Mouse (Mus musculus) stomach, postnatal 0 days (tissue): ENCODE measurements at regions not wholly inside any gene's neighbourhood (a gene's known extent, or its start where the extent isn't known, plus 50 kb on each side); places are given as distances from the start of the nearest gene placed in this dataset.
A peak's percentile ranks its signal among the peaks of the same experiment; 100 is the strongest.

Experiments used
- ATAC-seq: fragments of 200-750 bp; cut with Nextera tagmentation; 2 replicates; pipeline ENCODE4 v1.8.0; 2017; ENCODE audit not compliant: low FRiP score, low TSS enrichment
- DNase-seq: peaks from one replicate; pipeline ENCODE4 v3.0.0-alpha.2; 2016; ENCODE audit warnings: low spot score
- H3K27ac ChIP-seq: fragments of 300-500 bp; sonication (generic); replicated peaks from 2 replicates; pipeline ENCODE4 v1.5.1; 2014; ENCODE audit warnings: mild to moderate bottlenecking, control low read depth
- H3K27me3 ChIP-seq: fragments of 300-500 bp; sonication (generic); 2 replicates; pipeline ENCODE4 v1.6.1; 2014; ENCODE audit warnings: low read length; ENCODE audit not compliant: control insufficient read depth, insufficient read depth
- H3K36me3 ChIP-seq: fragments of 300-500 bp; sonication (generic); 2 replicates; pipeline ENCODE4 v1.6.1; 2014; ENCODE audit warnings: low read length, mixed read lengths; ENCODE audit not compliant: control insufficient read depth, insufficient read depth
- H3K4me1 ChIP-seq: fragments of 300-500 bp; sonication (generic); replicated peaks from 2 replicates; pipeline ENCODE4 v1.6.1; 2014; ENCODE audit warnings: antibody characterized with exemption; ENCODE audit not compliant: control insufficient read depth, insufficient read depth
- H3K4me2 ChIP-seq: fragments of 300-500 bp; sonication (generic); replicated peaks from 2 replicates; pipeline ENCODE4 v1.6.1; 2014; ENCODE audit warnings: low read depth, mild to moderate bottlenecking, control low read depth, moderate library complexity
- H3K4me3 ChIP-seq: fragments of 300-500 bp; sonication (generic); 2 replicates; pipeline ENCODE4 v1.5.1; 2014; ENCODE audit warnings: low read depth, low read length, control low read depth
- H3K9ac ChIP-seq: fragments of 300-500 bp; sonication (generic); 2 replicates; pipeline ENCODE4 v1.6.1; 2014; ENCODE audit warnings: mild to moderate bottlenecking, low read length, control low read depth, mixed read lengths
- H3K9me3 ChIP-seq: fragments of 300-500 bp; sonication (generic); 2 replicates; pipeline ENCODE4 v1.6.1; 2016; ENCODE audit warnings: low read length; ENCODE audit not compliant: control insufficient read depth
- CTCF ChIP-seq: IDR thresholded peaks from 2 replicates; pipeline ENCODE4 v1.5.1; 2016; ENCODE audit warnings: antibody characterized with exemption, low read depth, mild to moderate bottlenecking, moderate library complexity
- EP300 ChIP-seq: optimal IDR thresholded peaks from 2 replicates; pipeline ENCODE3; 2016; ENCODE audit warnings: antibody characterized with exemption
- WGBS: fragments of 180-500 bp; shearing (Covaris S2); extraction: QIAGEN DNeasy Blood & Tissue Kit; methylation state at CpG from one replicate; pipeline ENCODE4 v1.1.7; 2014; 5-methylcytosine and 5-hydroxymethylcytosine counted together

DNA sequence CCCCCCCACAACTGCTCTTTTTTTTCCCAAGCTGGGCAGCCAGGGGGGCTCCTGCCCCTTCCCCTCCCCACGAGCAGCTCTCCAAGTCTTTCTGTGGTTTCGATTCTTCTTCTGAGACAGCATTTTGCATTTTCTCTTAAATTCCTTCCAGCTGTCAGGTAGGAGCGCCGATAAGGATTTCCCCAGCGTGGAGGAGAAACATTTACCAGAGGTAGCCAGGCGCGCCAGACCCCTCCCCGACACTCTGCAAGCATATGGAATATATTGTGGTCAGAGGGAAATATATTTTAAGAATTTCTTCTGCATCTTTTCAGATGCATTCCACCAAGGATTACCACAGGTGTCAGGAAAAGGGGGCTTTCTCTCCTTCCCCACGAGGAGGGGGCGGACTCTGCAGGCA is 111.9 kb downstream of the Tbx5 start:
- no peak overlapping the region for H3K4me2 ChIP-seq
- H3K36me3 ChIP-seq, result no peaks in the 10 kb centered on the region
- H3K27me3 ChIP-seq, result no peaks in the 10 kb centered on the region
- no peak overlapping the region for H3K4me3 ChIP-seq
- H3K9me3 ChIP-seq, result no peaks in the 10 kb centered on the region
- ATAC-seq (no peak), DNase-seq (no peak)
- no peaks in the 10 kb centered on the region for H3K4me1 ChIP-seq
- WGBS, result 56% methylated on average over 10 of the region's 10 CpGs
- H3K9ac ChIP-seq, result no peak overlapping the region
- TF ChIP-seq EP300, result no peak
- no peak for TF ChIP-seq CTCF
- H3K27ac ChIP-seq, result no peak overlapping the region

DNA sequence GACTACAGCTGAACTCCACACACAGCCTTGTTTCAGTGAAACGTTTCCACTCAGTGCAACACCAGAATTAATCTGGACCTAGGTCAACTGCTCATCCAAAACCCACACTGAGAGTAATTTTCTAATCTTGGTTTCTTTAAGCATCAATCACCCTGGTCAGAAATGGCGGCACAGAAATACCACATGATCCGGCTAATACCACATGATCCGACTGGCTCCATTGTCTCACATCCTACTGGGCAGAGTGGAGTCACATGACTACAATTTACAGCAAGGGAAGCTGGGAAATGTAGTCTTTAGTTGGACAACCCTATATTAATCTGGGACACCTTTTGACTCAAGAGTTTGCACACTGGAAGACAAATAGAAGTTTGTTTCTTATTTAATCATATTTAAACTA is 115.9 kb downstream of the Tbx5 start:
- no peaks in the 10 kb centered on the region for H3K27me3 ChIP-seq
- 72% methylated on average over 4 of the region's 4 CpGs for WGBS
- no peak overlapping the region for H3K9ac ChIP-seq
- no peak overlapping the region for H3K4me3 ChIP-seq
- H3K27ac ChIP-seq, result no peak overlapping the region
- DNase-seq, result no peak
- H3K4me2 ChIP-seq, result no peak overlapping the region
- no peaks in the 10 kb centered on the region for H3K9me3 ChIP-seq
- no peaks in the 10 kb centered on the region for H3K36me3 ChIP-seq
- TF ChIP-seq EP300, result no peak
- TF ChIP-seq CTCF, result no peak
- no peaks in the 10 kb centered on the region for H3K4me1 ChIP-seq
- ATAC-seq, result no peak

DNA sequence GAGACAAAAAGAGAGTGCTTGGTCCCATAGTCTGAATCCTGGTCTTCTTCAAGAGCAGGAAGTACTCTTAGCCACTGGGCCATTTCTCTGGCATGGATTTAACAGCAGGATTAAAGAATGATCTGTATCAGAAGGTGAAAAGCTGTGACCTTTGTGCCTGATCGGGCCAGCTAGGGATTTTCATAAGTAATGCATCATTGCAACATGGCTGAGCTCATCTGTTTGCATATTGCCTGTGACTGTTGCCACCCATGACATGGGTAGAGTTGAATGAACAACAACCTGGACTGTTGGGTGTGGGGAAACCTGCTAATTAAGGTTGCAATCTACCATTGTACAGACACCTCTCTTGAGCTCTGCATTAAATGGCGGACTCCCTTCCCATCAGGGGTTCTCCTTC is 119.6 kb downstream of the Tbx5 start:
- Histone ChIP-seq H3K4me2 (no peak overlapping the region), H3K9ac (no peak overlapping the region), H3K27me3 (no peaks in the 10 kb centered on the region), H3K9me3 (no peaks in the 10 kb centered on the region), H3K27ac (no peak overlapping the region), H3K4me1 (no peaks in the 10 kb centered on the region), H3K4me3 (no peak overlapping the region), H3K36me3 (no peaks in the 10 kb centered on the region)
- ATAC-seq (no peak), DNase-seq (no peak)
- WGBS, result 78% methylated on average over 2 of the region's 2 CpGs
- TF ChIP-seq EP300, result no peak
- no peak for TF ChIP-seq CTCF

DNA sequence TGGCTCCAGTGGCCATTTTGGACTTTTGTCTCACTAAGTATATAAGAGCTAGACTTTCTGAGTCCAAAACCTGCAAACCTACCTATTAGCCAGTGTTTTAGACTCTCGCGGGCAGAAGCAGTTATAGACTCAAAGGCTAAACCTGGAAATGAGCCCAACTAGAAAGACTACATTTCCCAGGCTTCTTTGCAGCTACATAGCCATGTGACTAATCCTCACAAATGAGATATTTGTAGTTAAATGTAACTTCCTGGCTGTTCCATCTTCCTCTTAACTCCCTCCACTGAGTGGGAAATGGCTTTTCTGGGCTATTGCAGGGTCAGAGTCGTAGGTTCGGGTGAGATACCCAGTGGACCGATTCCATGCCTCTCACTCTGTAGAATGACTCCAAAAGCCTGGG is 120.7 kb downstream of the Tbx5 start:
- no peak for ATAC-seq
- H3K4me2 ChIP-seq, result no peak overlapping the region
- H3K27me3 ChIP-seq, result no peaks in the 10 kb centered on the region
- no peaks in the 10 kb centered on the region for H3K36me3 ChIP-seq
- H3K9me3 ChIP-seq, result no peaks in the 10 kb centered on the region
- no peak for DNase-seq
- H3K27ac ChIP-seq, result no peak overlapping the region
- TF ChIP-seq EP300 (no peak), CTCF (no peak)
- no peaks in the 10 kb centered on the region for H3K4me1 ChIP-seq
- no peak overlapping the region for H3K4me3 ChIP-seq
- 82% methylated on average over 5 of the region's 5 CpGs for WGBS
- no peak overlapping the region for H3K9ac ChIP-seq

DNA sequence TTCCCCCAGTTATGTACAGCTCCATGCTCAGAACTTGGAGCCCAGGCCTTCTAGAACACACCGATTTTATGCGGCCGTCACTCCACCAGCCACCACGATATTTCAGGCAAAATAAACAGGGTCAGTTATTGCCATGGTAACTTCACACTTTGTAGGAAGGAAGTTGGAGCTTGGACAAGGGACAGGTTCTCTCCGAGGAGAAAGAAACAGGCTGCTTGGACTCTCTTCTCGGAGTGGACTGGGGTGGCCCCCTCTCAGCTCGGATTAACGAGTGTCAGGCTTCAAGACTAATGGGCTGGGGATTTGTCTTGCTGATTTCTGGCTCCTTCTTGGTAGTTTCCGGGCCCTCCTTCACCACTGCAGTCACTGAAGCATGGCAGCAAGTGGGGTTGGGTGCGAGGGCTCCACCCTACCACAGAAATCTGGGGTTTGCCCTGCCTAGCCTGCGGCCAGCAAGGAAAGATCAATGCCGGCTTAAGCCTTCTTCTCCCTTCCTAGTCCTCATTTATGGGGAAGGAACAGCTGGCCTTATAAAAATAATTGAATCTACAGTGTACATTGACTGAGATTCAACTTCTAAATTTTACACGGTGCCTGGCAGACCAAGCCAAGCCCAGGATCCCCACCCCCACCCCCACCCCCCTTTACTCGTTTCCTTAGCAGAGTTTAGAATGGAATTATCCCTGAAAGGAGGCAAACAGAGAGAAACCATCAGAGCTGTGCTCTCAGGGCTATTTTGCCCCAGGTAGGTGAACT is 121.5 kb downstream of the Tbx5 start:
- no peak for DNase-seq
- H3K9ac ChIP-seq, result no peak overlapping the region
- no peak overlapping the region for H3K4me2 ChIP-seq
- no peaks in the 10 kb centered on the region for H3K9me3 ChIP-seq
- H3K4me1 ChIP-seq, result no peaks in the 10 kb centered on the region
- no peak overlapping the region for H3K27ac ChIP-seq
- no peak for ATAC-seq
- no peaks in the 10 kb centered on the region for H3K27me3 ChIP-seq
- no peaks in the 10 kb centered on the region for H3K36me3 ChIP-seq
- H3K4me3 ChIP-seq, result no peak overlapping the region
- 46% methylated on average over 14 of the region's 14 CpGs for WGBS
- TF ChIP-seq CTCF (no peak), EP300 (no peak)

DNA sequence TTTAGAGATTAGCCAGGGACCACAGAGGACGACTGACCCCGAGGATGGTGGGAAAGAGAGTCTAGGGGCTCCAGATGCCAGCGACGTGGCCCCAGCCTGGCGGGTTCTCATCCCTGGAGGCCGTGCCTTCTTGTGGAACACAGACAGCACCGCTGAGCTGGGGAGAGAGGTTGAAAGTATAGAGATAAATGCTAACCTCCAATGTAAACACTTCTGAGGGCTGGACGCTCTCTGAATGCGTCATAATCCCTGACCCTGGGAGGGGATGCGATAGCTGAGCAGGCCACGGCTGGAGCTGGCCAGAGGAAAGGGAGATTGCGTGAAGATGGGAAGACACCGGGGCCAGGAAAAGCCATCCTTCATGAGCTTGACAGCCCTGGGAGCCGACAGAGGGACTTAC is 126.5 kb downstream of the Tbx5 start:
- Histone ChIP-seq H3K27me3 (no peaks in the 10 kb centered on the region; the same call in 1 of the 2 replicates), H3K9me3 (no peaks in the 10 kb centered on the region), H3K4me1 (no peaks in the 10 kb centered on the region), H3K4me3 (no peak overlapping the region), H3K4me2 (0 out of 2 replicates have a peak overlapping the region, but pooled peaks have one; percentile 5), H3K27ac (no peak overlapping the region), H3K36me3 (no peaks in the 10 kb centered on the region), H3K9ac (no peak overlapping the region)
- no peak for TF ChIP-seq EP300
- no peak for TF ChIP-seq CTCF
- WGBS, result 11% methylated on average over 14 of the region's 14 CpGs
- peak; percentile 16 for DNase-seq
- ATAC-seq, result peak; percentile 51; the same call in 1 of the 2 replicates
